Mouse (Mus musculus): ENCODE results near the gene Obscn.

DNA sequence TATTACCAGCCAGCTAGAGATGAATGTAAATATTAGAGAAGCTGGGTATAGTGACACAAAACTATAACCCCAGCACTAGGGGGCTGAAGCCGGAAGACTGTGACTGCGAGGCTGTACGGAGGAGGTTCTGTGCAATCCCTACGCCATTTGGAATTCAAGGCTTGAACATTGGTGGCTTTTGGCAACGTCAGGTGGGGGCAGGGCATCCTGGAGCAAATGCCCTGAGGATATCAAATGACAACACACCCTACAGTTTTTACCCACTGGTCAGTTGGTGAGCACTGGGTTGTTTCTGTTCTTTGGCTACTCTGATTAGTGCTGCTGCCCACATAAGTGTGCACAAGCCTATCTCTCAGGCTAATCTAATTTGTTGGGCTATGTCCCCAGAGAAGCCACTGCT lies 6.8 kb upstream of the Obscn start:
- no peak for TF ChIP-seq CTCF (IDR thresholded peaks at IDR 0.05; ENCODE audit: low read depth)
- TF ChIP-seq EP300 (IDR thresholded peaks at IDR 0.05; ENCODE audit: low read depth) = no peak

Measured in heart, postnatal 0 days (tissue).